Mouse (Mus musculus) heart, postnatal 0 days (tissue): Measurements from ENCODE around the gene Mon2. TPM values are rescaled to one million over a fixed set of nuclear protein-coding genes. Genes with fewer than 3 reads are reported as not detected.

ENCODE experiments used
- ATAC-seq: fragments of 200-750 bp; cut with Nextera tagmentation; 2 replicates; pipeline ENCODE4 v1.8.0; 2017; ENCODE audit warnings: low read depth, moderate number of reproducible peaks, moderate library complexity; ENCODE audit not compliant: insufficient read depth
- DNase-seq: peaks from one replicate; pipeline ENCODE4 v3.0.0-alpha.2; 2016; ENCODE audit warnings: low spot score
- H3K27ac ChIP-seq: fragments of 300-500 bp; sonication (generic); 2 replicates; pipeline ENCODE4 v1.5.1; 2014; ENCODE audit warnings: low read depth, mild to moderate bottlenecking
- H3K27me3 ChIP-seq: fragments of 300-500 bp; sonication (generic); 2 replicates; pipeline ENCODE4 v1.6.1; 2014; ENCODE audit warnings: low read length, mixed read lengths; ENCODE audit not compliant: control insufficient read depth, insufficient read depth
- H3K36me3 ChIP-seq: fragments of 300-500 bp; sonication (generic); replicated peaks from 2 replicates; pipeline ENCODE4 v1.6.1; 2014; ENCODE audit warnings: low read length, mixed read lengths; ENCODE audit not compliant: control insufficient read depth, insufficient read depth
- H3K4me1 ChIP-seq: fragments of 300-500 bp; sonication (generic); 2 replicates; pipeline ENCODE4 v1.6.1; 2014; ENCODE audit warnings: antibody characterized with exemption; ENCODE audit not compliant: control insufficient read depth, insufficient read depth
- H3K4me2 ChIP-seq: fragments of 300-500 bp; sonication (generic); 2 replicates; pipeline ENCODE4 v1.6.1; 2014; ENCODE audit warnings: low read depth, mild to moderate bottlenecking, low read length, moderate library complexity
- H3K4me3 ChIP-seq: fragments of 300-500 bp; sonication (generic); 2 replicates; pipeline ENCODE4 v1.5.1; 2014; ENCODE audit warnings: low read depth, low read length
- H3K9ac ChIP-seq: fragments of 300-500 bp; sonication (generic); replicated peaks from 2 replicates; pipeline ENCODE4 v1.6.1; 2014; ENCODE audit warnings: low read depth, low read length, mixed read lengths
- H3K9me3 ChIP-seq: fragments of 300-500 bp; sonication (generic); replicated peaks from 2 replicates; pipeline ENCODE4 v1.6.1; 2016; ENCODE audit warnings: low read length; ENCODE audit not compliant: control insufficient read depth
- CTCF ChIP-seq: IDR thresholded peaks from 2 replicates; pipeline ENCODE4 v1.5.1; 2016; ENCODE audit warnings: antibody characterized with exemption, control low read depth, low read depth
- EP300 ChIP-seq: IDR thresholded peaks from 2 replicates; pipeline ENCODE4 v1.6.1; 2016; ENCODE audit warnings: antibody characterized with exemption, low read depth
- WGBS: fragments of 180-500 bp; shearing (Covaris S2); extraction: QIAGEN DNeasy Blood & Tissue Kit; methylation state at CpG from one replicate; pipeline ENCODE4 v1.1.7; 2014; 5-methylcytosine and 5-hydroxymethylcytosine counted together
- polyA plus RNA-seq: library from polyadenylated mRNA; unstranded; fragments of >200 nt; fragmentation: Nextera tagmentation; extraction: Ambion mirVana; gene quantifications from 2 replicates; pipeline ENCODE4 v1.2.1, GENCODE M21; 2015
- total RNA-seq: library from RNA; depleted of rRNA; stranded (reverse); fragments of >200 nt; gene quantifications from 2 replicates; pipeline ENCODE4 v1.2.3, GENCODE M21; 2014; ENCODE audit warnings: low replicate concordance

The Mon2 gene
- total and polyA plus RNA-seq, 2 experiments from 2014 or later = 14.3 to 35.0 TPM

- no peak for DNase-seq
- H3K27me3 ChIP-seq = no peaks in the 10 kb centered on the region
- TF ChIP-seq CTCF (no peak), EP300 (no peak)
- no peak overlapping the region for H3K9ac ChIP-seq
- H3K36me3 ChIP-seq = peaks cover 81% of the 10 kb centered on the region
- WGBS = 95% methylated on average over 3 of the region's 3 CpGs
- H3K4me2 ChIP-seq = no peak overlapping the region
- H3K27ac ChIP-seq = no peak overlapping the region
- no peaks in the 10 kb centered on the region for H3K9me3 ChIP-seq
- no peak overlapping the region for H3K4me3 ChIP-seq
- ATAC-seq = no peak
- H3K4me1 ChIP-seq = no peaks in the 10 kb centered on the region
Measured at GRCm38 (mm10) chr10:123001363-123001762, 74.9 kb downstream of the Mon2 start.

- DNase-seq = no peak
- Histone ChIP-seq H3K9me3 (no peaks in the 10 kb centered on the region), H3K9ac (no peak overlapping the region), H3K4me3 (no peak overlapping the region), H3K4me2 (no peak overlapping the region), H3K4me1 (no peaks in the 10 kb centered on the region), H3K36me3 (peaks cover 86% of the 10 kb centered on the region), H3K27ac (no peak overlapping the region), H3K27me3 (no peaks in the 10 kb centered on the region)
- ATAC-seq = no peak
- WGBS = 31% methylated on average over 6 of the region's 6 CpGs
- no peak for TF ChIP-seq CTCF
- no peak for TF ChIP-seq EP300
Measured at GRCm38 (mm10) chr10:122999356-122999755, 76.9 kb downstream of the Mon2 start.

GRCm38 (mm10) chr10:122997852-122998251 is 78.5 kb downstream of the Mon2 start:
- WGBS = 94% methylated on average over 2 of the region's 2 CpGs
- TF ChIP-seq CTCF = no peak
- DNase-seq (no peak), ATAC-seq (no peak)
- Histone ChIP-seq H3K4me3 (no peak overlapping the region), H3K4me1 (no peaks in the 10 kb centered on the region), H3K27ac (no peak overlapping the region), H3K9ac (no peak overlapping the region), H3K9me3 (no peaks in the 10 kb centered on the region), H3K27me3 (no peaks in the 10 kb centered on the region), H3K4me2 (no peak overlapping the region), H3K36me3 (peaks cover 73% of the 10 kb centered on the region)

GRCm38 (mm10) chr10:122994402-122995107 is 81.8 kb downstream of the Mon2 start:
- DNase-seq (no peak), ATAC-seq (no peak)
- no peaks in the 10 kb centered on the region for H3K9me3 ChIP-seq
- H3K4me2 ChIP-seq = no peak overlapping the region
- no peak overlapping the region for H3K9ac ChIP-seq
- TF ChIP-seq EP300 = no peak
- no peak for TF ChIP-seq CTCF
- no peak overlapping the region for H3K4me3 ChIP-seq
- H3K36me3 ChIP-seq = peaks cover 49% of the 10 kb centered on the region
- H3K4me1 ChIP-seq = peaks cover 8% of the 10 kb centered on the region; the same call in 1 of the 2 replicates
- 80% methylated on average over 17 of the region's 17 CpGs for WGBS
- H3K27ac ChIP-seq = no peak overlapping the region
- no peaks in the 10 kb centered on the region for H3K27me3 ChIP-seq

GRCm38 (mm10) chr10:122991648-122992047 is 84.7 kb downstream of the Mon2 start:
- H3K27me3 ChIP-seq = no peaks in the 10 kb centered on the region
- H3K4me2 ChIP-seq = peak overlapping the region; percentile 38
- H3K36me3 ChIP-seq = peaks cover 21% of the 10 kb centered on the region
- peak; percentile 42 for DNase-seq
- no peaks in the 10 kb centered on the region for H3K9me3 ChIP-seq
- peak; percentile 47; the same call in 1 of the 2 replicates for ATAC-seq
- TF ChIP-seq EP300 = no peak
- TF ChIP-seq CTCF = no peak
- H3K4me1 ChIP-seq = peaks cover 17% of the 10 kb centered on the region
- no peak overlapping the region; the same call in 1 of the 2 replicates for H3K9ac ChIP-seq
- 25% methylated on average over 9 of the region's 9 CpGs for WGBS
- H3K4me3 ChIP-seq = no peak overlapping the region
- peak overlapping the region; percentile 87 for H3K27ac ChIP-seq

- DNase-seq (peak; percentile 89), ATAC-seq (peak; percentile 73)
- TF ChIP-seq CTCF = no peak
- TF ChIP-seq EP300 = no peak
- H3K9ac ChIP-seq = no peak overlapping the region; the same call in 1 of the 2 replicates
- peak overlapping the region; percentile 87 for H3K27ac ChIP-seq
- peaks cover 18% of the 10 kb centered on the region for H3K4me1 ChIP-seq
- no peaks in the 10 kb centered on the region for H3K27me3 ChIP-seq
- H3K9me3 ChIP-seq = no peaks in the 10 kb centered on the region
- 25% methylated on average over 9 of the region's 9 CpGs for WGBS
- H3K4me2 ChIP-seq = peak overlapping the region; percentile 38
- peaks cover 17% of the 10 kb centered on the region for H3K36me3 ChIP-seq
- H3K4me3 ChIP-seq = no peak overlapping the region
Measured at GRCm38 (mm10) chr10:122991053-122991452, 85.3 kb downstream of the Mon2 start.
